Mouse (Mus musculus): ENCODE measurements around the gene Pabpc1l. TPM values are rescaled to one million over a fixed set of nuclear protein-coding genes. Genes with fewer than 3 reads are reported as not detected.

The Pabpc1l gene
- polyA plus RNA-seq, 1 experiment from 2014 or later, result 1.5 TPM

- Histone ChIP-seq H3K4me1 (ENCODE audit: control insufficient read depth, insufficient read depth, low read length) (peaks cover 20% of the 10 kb centered on the region), H3K36me3 (ENCODE audit: control insufficient read depth, insufficient read depth, low read length) (no peaks in the 10 kb centered on the region), H3K4me3 (ENCODE audit: low read length) (no peak overlapping the region), H3K4me2 (ENCODE audit: low read depth, low read length) (no peak overlapping the region), H3K9me3 (ENCODE audit: control insufficient read depth, low read length) (no peaks in the 10 kb centered on the region), H3K27me3 (replicated peaks; ENCODE audit: control insufficient read depth, insufficient read depth, low read length) (no peaks in the 10 kb centered on the region), H3K27ac (ENCODE audit: low read length) (no peak overlapping the region), H3K9ac (ENCODE audit: low read depth, low read length) (no peak overlapping the region)
- 89% methylated on average over 3 of the region's 3 CpGs for WGBS
- no peak for ATAC-seq
Observed at GRCm38 (mm10) chr2:164002637-164003036, 22.6 kb upstream of the Pabpc1l start.

DNA sequence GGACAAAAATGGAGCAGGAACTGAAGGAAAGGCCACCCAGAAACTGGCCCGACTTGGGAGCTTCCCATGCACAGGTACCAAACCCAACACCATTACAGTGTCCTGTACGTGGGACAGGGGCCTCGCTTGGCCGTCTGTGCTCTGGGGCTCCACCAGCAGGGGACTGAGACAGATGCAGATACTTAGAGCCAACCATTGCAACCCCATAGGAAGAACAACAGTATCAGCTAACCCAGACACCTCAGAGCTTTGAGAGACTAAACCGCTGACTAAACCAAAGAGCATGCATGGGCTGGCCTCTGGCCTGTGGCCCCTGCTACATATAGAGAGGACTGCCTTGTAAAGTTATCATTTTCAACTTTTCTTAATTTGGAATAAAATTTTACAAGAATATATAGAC is 20.7 kb upstream of the Pabpc1l start:
- no peaks in the 10 kb centered on the region for H3K36me3 ChIP-seq (ENCODE audit: control insufficient read depth, insufficient read depth, low read length)
- peaks cover 16% of the 10 kb centered on the region for H3K4me1 ChIP-seq (ENCODE audit: control insufficient read depth, insufficient read depth, low read length)

GRCm38 (mm10) chr2:164006932-164007331 is 18.3 kb upstream of the Pabpc1l start:
- Histone ChIP-seq H3K27ac (ENCODE audit: low read length) (peak overlapping the region; percentile 62; the same call in 1 of the 2 replicates), H3K27me3 (replicated peaks; ENCODE audit: control insufficient read depth, insufficient read depth, low read length) (no peaks in the 10 kb centered on the region), H3K36me3 (ENCODE audit: control insufficient read depth, insufficient read depth, low read length) (peaks cover 3% of the 10 kb centered on the region; the same call in 1 of the 2 replicates), H3K4me2 (ENCODE audit: low read depth, low read length) (0 out of 2 replicates have a peak overlapping the region, but pooled peaks have one; percentile 29), H3K4me3 (ENCODE audit: low read length) (no peak overlapping the region), H3K9ac (ENCODE audit: low read depth, low read length) (no peak overlapping the region), H3K9me3 (ENCODE audit: control insufficient read depth, low read length) (no peaks in the 10 kb centered on the region), H3K4me1 (ENCODE audit: control insufficient read depth, insufficient read depth, low read length) (peaks cover 16% of the 10 kb centered on the region)
- ATAC-seq, result peak; percentile 57
- WGBS, result 62% methylated on average over 10 of the region's 10 CpGs

More for the DNA sequence above, 20.7 kb upstream of the Pabpc1l start:
- no peak for ATAC-seq
- WGBS, result 73% methylated on average over 5 of the region's 5 CpGs
- no peaks in the 10 kb centered on the region for H3K27me3 ChIP-seq (replicated peaks; ENCODE audit: control insufficient read depth, insufficient read depth, low read length)
- no peak overlapping the region for H3K4me2 ChIP-seq (ENCODE audit: low read depth, low read length)
- H3K4me3 ChIP-seq (ENCODE audit: low read length), result no peak overlapping the region
- no peaks in the 10 kb centered on the region for H3K9me3 ChIP-seq (ENCODE audit: control insufficient read depth, low read length)
- H3K27ac ChIP-seq (ENCODE audit: low read length), result no peak overlapping the region
- H3K9ac ChIP-seq (ENCODE audit: low read depth, low read length), result no peak overlapping the region

- ATAC-seq, result no peak
- Histone ChIP-seq H3K9ac (ENCODE audit: low read depth, low read length) (no peak overlapping the region), H3K4me3 (ENCODE audit: low read length) (no peak overlapping the region), H3K4me1 (ENCODE audit: control insufficient read depth, insufficient read depth, low read length) (peaks cover 16% of the 10 kb centered on the region), H3K9me3 (ENCODE audit: control insufficient read depth, low read length) (no peaks in the 10 kb centered on the region), H3K36me3 (ENCODE audit: control insufficient read depth, insufficient read depth, low read length) (peaks cover 6% of the 10 kb centered on the region; the same call in 1 of the 2 replicates), H3K27me3 (replicated peaks; ENCODE audit: control insufficient read depth, insufficient read depth, low read length) (no peaks in the 10 kb centered on the region), H3K27ac (ENCODE audit: low read length) (no peak overlapping the region), H3K4me2 (ENCODE audit: low read depth, low read length) (peak overlapping the region; percentile 29; the same call in 1 of the 2 replicates)
- 81% methylated on average over 8 of the region's 8 CpGs for WGBS
Observed at GRCm38 (mm10) chr2:164007547-164007946, 17.7 kb upstream of the Pabpc1l start.

- Histone ChIP-seq H3K9me3 (ENCODE audit: control insufficient read depth, low read length) (no peaks in the 10 kb centered on the region), H3K4me2 (ENCODE audit: low read depth, low read length) (0 out of 2 replicates have a peak overlapping the region, but pooled peaks have one; percentile 29), H3K27me3 (replicated peaks; ENCODE audit: control insufficient read depth, insufficient read depth, low read length) (no peaks in the 10 kb centered on the region), H3K4me3 (ENCODE audit: low read length) (no peak overlapping the region), H3K4me1 (ENCODE audit: control insufficient read depth, insufficient read depth, low read length) (peaks cover 16% of the 10 kb centered on the region), H3K9ac (ENCODE audit: low read depth, low read length) (no peak overlapping the region), H3K27ac (ENCODE audit: low read length) (no peak overlapping the region), H3K36me3 (ENCODE audit: control insufficient read depth, insufficient read depth, low read length) (peaks cover 6% of the 10 kb centered on the region; the same call in 1 of the 2 replicates)
- no peak for ATAC-seq
- WGBS, result 73% methylated on average over 2 of the region's 2 CpGs
Observed at GRCm38 (mm10) chr2:164007987-164008545, 17.2 kb upstream of the Pabpc1l start.

DNA sequence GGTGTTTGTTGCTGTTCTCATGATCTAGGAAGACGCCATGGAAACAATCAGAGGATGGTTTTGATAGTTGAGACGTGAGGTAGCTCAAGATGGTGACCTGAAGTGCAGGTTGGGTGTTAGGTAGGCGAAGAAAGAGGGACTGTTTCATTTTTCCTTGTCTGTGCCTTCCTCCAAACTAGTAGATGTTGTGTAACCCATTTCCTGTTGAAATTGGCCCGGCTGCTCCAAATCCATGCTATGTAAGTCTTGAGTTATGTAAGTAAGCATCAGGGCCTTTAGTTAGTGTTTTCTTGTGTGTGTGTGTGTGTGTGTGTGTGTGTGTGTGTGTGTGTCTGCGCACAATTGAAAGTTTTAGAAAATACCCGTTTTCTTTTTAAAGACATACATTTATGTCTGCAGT is 16.0 kb upstream of the Pabpc1l start:
- no peak overlapping the region for H3K27ac ChIP-seq (ENCODE audit: low read length)
- no peak for ATAC-seq

DNA sequence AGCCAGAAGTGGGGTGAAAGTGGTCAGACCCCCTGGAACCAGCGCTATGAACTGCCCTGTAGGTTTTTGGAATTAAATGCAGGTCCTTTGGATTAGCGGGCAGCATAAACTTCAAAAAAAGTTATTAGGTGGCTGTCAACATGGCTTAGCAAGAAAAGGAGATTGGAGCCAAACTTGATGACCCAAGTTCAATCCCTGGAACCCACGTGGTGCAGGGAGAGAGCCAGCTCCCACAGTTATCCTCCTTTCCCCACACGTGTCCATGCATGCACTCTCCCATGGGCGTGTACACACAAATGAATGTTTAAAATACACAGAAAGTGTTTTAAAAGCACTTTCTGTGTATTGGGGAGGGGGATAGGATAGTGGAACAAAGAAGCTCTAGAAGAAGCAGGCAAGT is 14.8 kb upstream of the Pabpc1l start:
- ATAC-seq, result no peak
- 84% methylated on average over 5 of the region's 5 CpGs for WGBS
- peaks cover 7% of the 10 kb centered on the region; the same call in 1 of the 2 replicates for H3K4me1 ChIP-seq (ENCODE audit: control insufficient read depth, insufficient read depth, low read length)
- no peak overlapping the region for H3K9ac ChIP-seq (ENCODE audit: low read depth, low read length)
- no peak overlapping the region for H3K27ac ChIP-seq (ENCODE audit: low read length)
- H3K4me3 ChIP-seq (ENCODE audit: low read length), result no peak overlapping the region
- H3K4me2 ChIP-seq (ENCODE audit: low read depth, low read length), result no peak overlapping the region
- no peaks in the 10 kb centered on the region for H3K9me3 ChIP-seq (ENCODE audit: control insufficient read depth, low read length)
- H3K36me3 ChIP-seq (ENCODE audit: control insufficient read depth, insufficient read depth, low read length), result peaks cover 11% of the 10 kb centered on the region; the same call in 1 of the 2 replicates
- no peaks in the 10 kb centered on the region for H3K27me3 ChIP-seq (replicated peaks; ENCODE audit: control insufficient read depth, insufficient read depth, low read length)

More for the DNA sequence above, 16.0 kb upstream of the Pabpc1l start:
- no peaks in the 10 kb centered on the region for H3K27me3 ChIP-seq (replicated peaks; ENCODE audit: control insufficient read depth, insufficient read depth, low read length)
- H3K4me2 ChIP-seq (ENCODE audit: low read depth, low read length), result no peak overlapping the region
- H3K9me3 ChIP-seq (ENCODE audit: control insufficient read depth, low read length), result no peaks in the 10 kb centered on the region
- no peak overlapping the region for H3K4me3 ChIP-seq (ENCODE audit: low read length)
- H3K4me1 ChIP-seq (ENCODE audit: control insufficient read depth, insufficient read depth, low read length), result peaks cover 16% of the 10 kb centered on the region
- no peak overlapping the region for H3K9ac ChIP-seq (ENCODE audit: low read depth, low read length)
- peaks cover 6% of the 10 kb centered on the region; the same call in 1 of the 2 replicates for H3K36me3 ChIP-seq (ENCODE audit: control insufficient read depth, insufficient read depth, low read length)
- WGBS, result 89% methylated on average over 6 of the region's 6 CpGs

- Histone ChIP-seq H3K4me3 (ENCODE audit: low read length) (no peak overlapping the region), H3K9me3 (ENCODE audit: control insufficient read depth, low read length) (no peaks in the 10 kb centered on the region), H3K27ac (ENCODE audit: low read length) (no peak overlapping the region), H3K4me2 (ENCODE audit: low read depth, low read length) (no peak overlapping the region), H3K9ac (ENCODE audit: low read depth, low read length) (no peak overlapping the region), H3K27me3 (replicated peaks; ENCODE audit: control insufficient read depth, insufficient read depth, low read length) (no peaks in the 10 kb centered on the region), H3K4me1 (ENCODE audit: control insufficient read depth, insufficient read depth, low read length) (peaks cover 2% of the 10 kb centered on the region; the same call in 1 of the 2 replicates), H3K36me3 (ENCODE audit: control insufficient read depth, insufficient read depth, low read length) (peaks cover 13% of the 10 kb centered on the region)
- ATAC-seq, result no peak
- 86% methylated on average over 3 of the region's 3 CpGs for WGBS
Observed at GRCm38 (mm10) chr2:164010944-164011343, 14.3 kb upstream of the Pabpc1l start.

- Histone ChIP-seq H3K4me3 (ENCODE audit: low read length) (no peak overlapping the region), H3K9ac (ENCODE audit: low read depth, low read length) (no peak overlapping the region), H3K27ac (ENCODE audit: low read length) (no peak overlapping the region), H3K4me2 (ENCODE audit: low read depth, low read length) (no peak overlapping the region), H3K36me3 (ENCODE audit: control insufficient read depth, insufficient read depth, low read length) (peaks cover 17% of the 10 kb centered on the region), H3K27me3 (replicated peaks; ENCODE audit: control insufficient read depth, insufficient read depth, low read length) (no peaks in the 10 kb centered on the region), H3K4me1 (ENCODE audit: control insufficient read depth, insufficient read depth, low read length) (no peaks in the 10 kb centered on the region), H3K9me3 (ENCODE audit: control insufficient read depth, low read length) (no peaks in the 10 kb centered on the region)
- ATAC-seq, result no peak
- 91% methylated on average over 16 of the region's 16 CpGs for WGBS
Observed at GRCm38 (mm10) chr2:164015304-164015703, 9.9 kb upstream of the Pabpc1l start.

Data from intestine, embryonic 16.5 days (tissue).